Mouse (Mus musculus): ENCODE results near the gene Yod1. TPM values are rescaled to one million over a fixed set of nuclear protein-coding genes. Genes with fewer than 3 reads are reported as not detected.

The Yod1 gene
- polyA plus RNA-seq, 1 experiment = 0.70 TPM

DNA sequence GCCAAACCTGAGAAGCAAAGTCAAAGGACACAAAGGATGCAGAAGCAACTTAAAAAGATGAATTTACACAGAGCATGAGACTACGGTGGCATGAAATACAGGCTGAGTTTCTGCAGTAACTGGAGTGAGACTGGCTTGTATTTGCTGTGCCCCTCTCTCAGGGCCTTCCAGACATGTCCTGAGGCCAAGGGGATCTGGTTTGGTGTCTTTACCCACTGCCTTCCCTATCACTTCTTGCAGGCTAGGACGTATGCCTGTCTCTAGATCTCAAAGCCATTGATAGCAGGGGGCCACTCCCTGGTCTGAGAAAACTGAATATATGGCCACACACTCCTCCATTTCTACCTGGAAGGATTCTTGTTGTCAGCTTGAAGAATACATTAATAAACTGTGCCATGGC, 27.1 kb downstream of the Yod1 start:
- Histone ChIP-seq H3K4me2 (ENCODE audit: low read depth) (no peak overlapping the region), H3K36me3 (ENCODE audit: control insufficient read depth, insufficient read depth) (no peaks in the 10 kb centered on the region), H3K27me3 (ENCODE audit: control insufficient read depth, insufficient read depth, insufficient read length) (no peaks in the 10 kb centered on the region), H3ac (ENCODE audit: control insufficient read depth, insufficient read length) (no peak overlapping the region), H3K79me2 (ENCODE audit: control insufficient read depth, insufficient read depth) (no peaks in the 10 kb centered on the region), H3K4me3 (no peak overlapping the region)
- TF ChIP-seq POLR2AphosphoS2 (IDR thresholded peaks at IDR 0.05; ENCODE audit: insufficient read length, low read depth) (no peak), TCF12 (IDR thresholded peaks at IDR 0.05; ENCODE audit: insufficient read depth, poor library complexity, severe bottlenecking) (no peak), REST (IDR thresholded peaks at IDR 0.05; ENCODE audit: insufficient read depth, insufficient read length) (no peak), MYOD1 (IDR thresholded peaks at IDR 0.05; ENCODE audit: control insufficient read depth in 1 of 3, insufficient read length in 2 of 3, low read depth in 2 of 3) (no peak), CEBPB (IDR thresholded peaks at IDR 0.05; ENCODE audit: insufficient read depth, poor library complexity, severe bottlenecking) (no peak), E2F4 (IDR thresholded peaks at IDR 0.05; ENCODE audit: insufficient read depth) (no peak), TCF3 (IDR thresholded peaks at IDR 0.05; ENCODE audit: insufficient read length, low read depth) (no peak), MYOG (IDR thresholded peaks at IDR 0.05; ENCODE audit: control insufficient read depth in 1 of 3, insufficient read depth in 1 of 3, insufficient read length in 2 of 3, low read depth in 2 of 3) (no peak), POLR2A (IDR thresholded peaks at IDR 0.05; ENCODE audit: insufficient read length, low read depth) (no peak), MAX (IDR thresholded peaks at IDR 0.05; ENCODE audit: low read depth) (no peak), USF1 (IDR thresholded peaks at IDR 0.05; ENCODE audit: low read depth) (no peak), SRF (IDR thresholded peaks at IDR 0.05; ENCODE audit: control insufficient read depth, insufficient read length, low read depth) (no peak)

DNA sequence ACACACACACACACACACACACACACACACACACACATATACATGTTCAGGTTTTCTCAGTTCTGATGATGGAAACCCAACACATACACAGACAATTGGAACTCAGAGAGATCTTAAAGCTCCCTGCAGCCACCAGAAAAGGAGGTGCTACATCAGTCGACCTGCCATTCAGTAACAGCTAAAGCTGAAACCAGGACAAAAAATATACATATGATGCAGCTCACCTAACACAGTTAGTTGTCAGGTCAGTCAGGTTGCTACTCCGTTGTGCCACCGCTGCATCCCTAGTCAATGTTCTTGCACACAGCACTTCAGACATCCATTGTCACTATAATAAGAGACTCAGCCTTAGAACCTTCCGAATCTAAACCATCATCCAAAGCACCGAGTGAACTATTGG, 27.8 kb downstream of the Yod1 start:
- Histone ChIP-seq H3K4me2 (ENCODE audit: low read depth) (no peak overlapping the region), H3ac (ENCODE audit: control insufficient read depth, insufficient read length) (no peak overlapping the region), H3K4me3 (no peak overlapping the region), H3K27me3 (ENCODE audit: control insufficient read depth, insufficient read depth, insufficient read length) (no peaks in the 10 kb centered on the region), H3K79me2 (ENCODE audit: control insufficient read depth, insufficient read depth) (no peaks in the 10 kb centered on the region), H3K36me3 (ENCODE audit: control insufficient read depth, insufficient read depth) (no peaks in the 10 kb centered on the region)
- TF ChIP-seq MAX (IDR thresholded peaks at IDR 0.05; ENCODE audit: low read depth) = no peak
- no peak for TF ChIP-seq TCF12 (IDR thresholded peaks at IDR 0.05; ENCODE audit: insufficient read depth, poor library complexity, severe bottlenecking)
- TF ChIP-seq POLR2AphosphoS2 (IDR thresholded peaks at IDR 0.05; ENCODE audit: insufficient read length, low read depth) = no peak
- TF ChIP-seq TCF3 (IDR thresholded peaks at IDR 0.05; ENCODE audit: insufficient read length, low read depth) = no peak
- TF ChIP-seq MYOG (IDR thresholded peaks at IDR 0.05; ENCODE audit: control insufficient read depth in 1 of 3, insufficient read depth in 1 of 3, insufficient read length in 2 of 3, low read depth in 2 of 3) = no peak
- TF ChIP-seq CEBPB (IDR thresholded peaks at IDR 0.05; ENCODE audit: insufficient read depth, poor library complexity, severe bottlenecking) = no peak
- TF ChIP-seq USF1 (IDR thresholded peaks at IDR 0.05; ENCODE audit: low read depth) = no peak
- TF ChIP-seq MYOD1 (IDR thresholded peaks at IDR 0.05; ENCODE audit: control insufficient read depth in 1 of 3, insufficient read length in 2 of 3, low read depth in 2 of 3) = no peak
- no peak for TF ChIP-seq SRF (IDR thresholded peaks at IDR 0.05; ENCODE audit: control insufficient read depth, insufficient read length, low read depth)
- TF ChIP-seq POLR2A (IDR thresholded peaks at IDR 0.05; ENCODE audit: insufficient read length, low read depth) = no peak
- no peak for TF ChIP-seq E2F4 (IDR thresholded peaks at IDR 0.05; ENCODE audit: insufficient read depth)
- no peak for TF ChIP-seq REST (IDR thresholded peaks at IDR 0.05; ENCODE audit: insufficient read depth, insufficient read length)

DNA sequence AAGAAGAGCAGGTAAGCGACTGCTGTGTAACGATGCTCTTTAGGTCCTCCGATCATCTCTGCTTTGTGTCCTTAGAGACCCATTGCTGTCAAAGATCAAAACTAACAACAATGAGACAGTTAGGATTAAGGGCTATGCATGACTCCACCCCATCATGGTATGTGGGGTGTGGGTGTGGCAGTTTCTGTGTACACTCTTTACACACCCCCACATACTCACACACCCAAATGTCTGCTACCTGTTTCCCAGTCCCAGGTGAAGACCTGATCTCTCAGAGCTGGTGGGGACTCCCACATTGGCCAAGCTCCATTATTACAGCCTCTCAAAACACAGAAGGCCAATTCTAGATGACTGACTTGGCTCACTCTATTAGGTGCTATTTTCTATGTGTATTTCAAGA, 28.5 kb downstream of the Yod1 start:
- H3ac ChIP-seq (ENCODE audit: control insufficient read depth, insufficient read length) = no peak overlapping the region
- no peaks in the 10 kb centered on the region for H3K27me3 ChIP-seq (ENCODE audit: control insufficient read depth, insufficient read depth, insufficient read length)
- no peak overlapping the region for H3K4me2 ChIP-seq (ENCODE audit: low read depth)
- TF ChIP-seq MAX (IDR thresholded peaks at IDR 0.05; ENCODE audit: low read depth) = no peak
- TF ChIP-seq CEBPB (IDR thresholded peaks at IDR 0.05; ENCODE audit: insufficient read depth, poor library complexity, severe bottlenecking) = no peak
- TF ChIP-seq TCF3 (IDR thresholded peaks at IDR 0.05; ENCODE audit: insufficient read length, low read depth) = no peak
- TF ChIP-seq REST (IDR thresholded peaks at IDR 0.05; ENCODE audit: insufficient read depth, insufficient read length) = no peak
- no peak for TF ChIP-seq TCF12 (IDR thresholded peaks at IDR 0.05; ENCODE audit: insufficient read depth, poor library complexity, severe bottlenecking)
- TF ChIP-seq E2F4 (IDR thresholded peaks at IDR 0.05; ENCODE audit: insufficient read depth) = no peak
- no peak for TF ChIP-seq MYOD1 (IDR thresholded peaks at IDR 0.05; ENCODE audit: control insufficient read depth in 1 of 3, insufficient read length in 2 of 3, low read depth in 2 of 3)
- TF ChIP-seq USF1 (IDR thresholded peaks at IDR 0.05; ENCODE audit: low read depth) = no peak
- no peak for TF ChIP-seq MYOG (IDR thresholded peaks at IDR 0.05; ENCODE audit: control insufficient read depth in 1 of 3, insufficient read depth in 1 of 3, insufficient read length in 2 of 3, low read depth in 2 of 3)
- no peak for TF ChIP-seq POLR2A (IDR thresholded peaks at IDR 0.05; ENCODE audit: insufficient read length, low read depth)
- no peak for TF ChIP-seq SRF (IDR thresholded peaks at IDR 0.05; ENCODE audit: control insufficient read depth, insufficient read length, low read depth)
- no peak for TF ChIP-seq POLR2AphosphoS2 (IDR thresholded peaks at IDR 0.05; ENCODE audit: insufficient read length, low read depth)
- no peaks in the 10 kb centered on the region for H3K36me3 ChIP-seq (ENCODE audit: control insufficient read depth, insufficient read depth)
- H3K79me2 ChIP-seq (ENCODE audit: control insufficient read depth, insufficient read depth) = no peaks in the 10 kb centered on the region
- H3K4me3 ChIP-seq = no peak overlapping the region

DNA sequence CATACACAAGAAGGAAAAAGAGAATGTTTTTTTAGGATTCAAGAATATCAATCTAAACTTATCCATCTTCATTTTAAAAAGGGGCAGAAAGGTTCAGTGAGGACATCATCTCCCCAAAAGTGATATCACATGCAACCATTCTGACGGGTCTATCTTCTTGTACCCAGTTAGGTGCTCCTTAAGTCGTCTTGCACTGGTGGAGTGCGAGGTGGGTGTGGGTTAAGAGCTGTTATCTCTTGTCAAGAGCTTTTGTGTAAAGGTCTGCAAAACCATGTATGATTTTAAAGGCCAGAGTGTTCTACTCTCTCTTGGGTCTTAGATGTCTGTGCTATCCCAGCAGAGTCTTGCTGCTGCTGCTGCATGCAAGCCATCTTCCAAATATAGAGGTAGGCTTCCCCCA, 29.7 kb downstream of the Yod1 start:
- Histone ChIP-seq H3K36me3 (ENCODE audit: control insufficient read depth, insufficient read depth) (no peaks in the 10 kb centered on the region), H3K79me2 (ENCODE audit: control insufficient read depth, insufficient read depth) (no peaks in the 10 kb centered on the region), H3ac (ENCODE audit: control insufficient read depth, insufficient read length) (no peak overlapping the region), H3K27me3 (ENCODE audit: control insufficient read depth, insufficient read depth, insufficient read length) (no peaks in the 10 kb centered on the region), H3K4me2 (ENCODE audit: low read depth) (no peak overlapping the region), H3K4me3 (no peak overlapping the region)
- TF ChIP-seq E2F4 (IDR thresholded peaks at IDR 0.05; ENCODE audit: insufficient read depth) (no peak), USF1 (IDR thresholded peaks at IDR 0.05; ENCODE audit: low read depth) (no peak), MYOD1 (IDR thresholded peaks at IDR 0.05; ENCODE audit: control insufficient read depth in 1 of 3, insufficient read length in 2 of 3, low read depth in 2 of 3) (no peak), MAX (IDR thresholded peaks at IDR 0.05; ENCODE audit: low read depth) (no peak), TCF3 (IDR thresholded peaks at IDR 0.05; ENCODE audit: insufficient read length, low read depth) (no peak), POLR2AphosphoS2 (IDR thresholded peaks at IDR 0.05; ENCODE audit: insufficient read length, low read depth) (no peak), CEBPB (IDR thresholded peaks at IDR 0.05; ENCODE audit: insufficient read depth, poor library complexity, severe bottlenecking) (no peak), SRF (IDR thresholded peaks at IDR 0.05; ENCODE audit: control insufficient read depth, insufficient read length, low read depth) (no peak), POLR2A (IDR thresholded peaks at IDR 0.05; ENCODE audit: insufficient read length, low read depth) (no peak), REST (IDR thresholded peaks at IDR 0.05; ENCODE audit: insufficient read depth, insufficient read length) (no peak)
